Mouse (Mus musculus): ENCODE measurements at regions not wholly inside any gene's neighbourhood (a gene's known extent, or its start where the extent isn't known, plus 50 kb on each side); places are given as distances from the start of the nearest gene placed in this dataset.

DNA sequence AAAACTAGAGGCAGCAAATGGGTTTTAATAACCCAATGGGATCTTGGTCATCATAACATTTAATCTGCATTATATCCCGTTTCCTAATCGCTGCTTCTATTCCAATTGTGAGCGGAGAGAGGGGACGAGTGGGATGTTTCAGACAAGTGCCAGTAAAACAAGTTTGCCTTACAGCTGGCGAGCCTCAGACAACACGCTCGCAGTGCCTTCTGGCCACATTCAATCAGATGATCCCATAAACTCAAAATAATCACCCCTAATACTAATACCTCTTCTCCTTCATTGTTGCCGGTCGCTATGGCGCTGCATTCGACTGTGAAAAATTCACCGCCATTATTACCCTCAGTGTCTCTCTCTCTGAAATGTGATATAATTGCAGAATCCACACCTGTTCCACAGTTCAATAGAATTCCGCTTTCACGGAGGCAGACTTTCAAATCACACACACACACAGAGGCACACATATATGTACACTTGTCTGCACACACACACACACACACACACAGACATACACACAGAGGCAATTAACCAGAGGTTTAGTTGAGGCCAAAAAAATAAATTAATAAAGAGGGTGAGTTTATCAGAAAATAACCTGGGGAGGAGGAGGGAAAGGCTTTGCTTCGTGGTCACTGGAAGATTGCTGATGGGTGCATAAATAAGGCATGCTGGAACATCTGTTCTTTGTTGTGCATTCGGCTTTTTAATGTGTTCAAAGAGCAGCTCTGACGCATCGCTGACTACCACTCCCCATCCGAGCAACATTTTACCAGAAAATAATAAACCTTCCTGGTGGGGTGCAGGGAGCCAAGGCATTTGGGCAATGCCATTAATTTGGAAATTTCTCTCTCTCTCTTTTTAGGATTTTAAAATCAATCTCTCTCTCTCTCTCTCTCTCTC is 248.9 kb downstream of the Satb1 start:
- Histone ChIP-seq H3K36me3 (ENCODE audit: control insufficient read depth, insufficient read depth, low read length) (no peaks in the 10 kb centered on the region), H3K4me1 (replicated peaks; ENCODE audit: control insufficient read depth, insufficient read depth, low read length) (no peaks in the 10 kb centered on the region), H3K27me3 (ENCODE audit: control insufficient read depth, insufficient read depth, low read length) (no peaks in the 10 kb centered on the region), H3K4me3 (ENCODE audit: control insufficient read depth, insufficient read depth, low read length) (no peak overlapping the region), H3K27ac (ENCODE audit: control insufficient read depth, insufficient read depth, low read length) (no peak overlapping the region)
- no peak for DNase-seq
- TF ChIP-seq POLR2A (IDR thresholded peaks at IDR 0.05; ENCODE audit: control insufficient read depth, extremely low read depth, insufficient read depth, low read length, poor library complexity) (no peak), CTCF (IDR thresholded peaks at IDR 0.05; ENCODE audit: borderline replicate concordance, control insufficient read depth, extremely low read depth, insufficient read depth, low read length, poor library complexity) (no peak)
- WGBS: 90% methylated on average over 19 of the region's 19 CpGs

- TF ChIP-seq CTCF (IDR thresholded peaks at IDR 0.05; ENCODE audit: borderline replicate concordance, control insufficient read depth, extremely low read depth, insufficient read depth, low read length, poor library complexity) (no peak), POLR2A (IDR thresholded peaks at IDR 0.05; ENCODE audit: control insufficient read depth, extremely low read depth, insufficient read depth, low read length, poor library complexity) (no peak)
- H3K27ac ChIP-seq (ENCODE audit: control insufficient read depth, insufficient read depth, low read length): no peak overlapping the region
- H3K4me3 ChIP-seq (ENCODE audit: control insufficient read depth, insufficient read depth, low read length): no peak overlapping the region
- H3K4me1 ChIP-seq (replicated peaks; ENCODE audit: control insufficient read depth, insufficient read depth, low read length): no peaks in the 10 kb centered on the region
- H3K36me3 ChIP-seq (ENCODE audit: control insufficient read depth, insufficient read depth, low read length): no peaks in the 10 kb centered on the region
- no peak for DNase-seq
- no peaks in the 10 kb centered on the region for H3K27me3 ChIP-seq (ENCODE audit: control insufficient read depth, insufficient read depth, low read length)
- WGBS: 93% methylated on average over 15 of the region's 15 CpGs
Measured at GRCm38 (mm10) chr17:51583277-51583676, 249.8 kb downstream of the Satb1 start.

DNA sequence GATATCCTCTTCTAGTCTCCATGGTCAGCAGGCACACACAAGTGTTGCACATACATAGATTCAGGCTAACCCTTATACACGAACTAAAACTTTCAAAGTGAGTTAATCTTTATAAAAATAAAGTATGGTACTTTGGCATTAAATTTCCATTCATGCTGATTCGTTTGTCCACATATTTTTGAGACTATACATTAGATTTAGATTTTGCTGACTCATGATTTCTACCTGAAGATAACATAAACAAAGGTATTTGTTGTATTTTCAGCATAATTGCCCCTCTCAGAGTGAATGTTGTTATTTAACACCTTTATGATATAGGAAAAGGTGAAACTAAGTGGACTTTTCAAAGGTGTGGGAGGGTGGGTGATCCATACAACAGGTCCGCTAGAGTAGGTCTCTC is 277.2 kb downstream of the Satb1 start:
- Histone ChIP-seq H3K36me3 (ENCODE audit: control insufficient read depth, insufficient read depth, low read length) (no peaks in the 10 kb centered on the region), H3K4me3 (ENCODE audit: control insufficient read depth, insufficient read depth, low read length) (no peak overlapping the region), H3K4me1 (replicated peaks; ENCODE audit: control insufficient read depth, insufficient read depth, low read length) (no peaks in the 10 kb centered on the region), H3K27ac (ENCODE audit: control insufficient read depth, insufficient read depth, low read length) (no peak overlapping the region), H3K27me3 (ENCODE audit: control insufficient read depth, insufficient read depth, low read length) (no peaks in the 10 kb centered on the region)
- TF ChIP-seq CTCF (IDR thresholded peaks at IDR 0.05; ENCODE audit: borderline replicate concordance, control insufficient read depth, extremely low read depth, insufficient read depth, low read length, poor library complexity) (no peak), POLR2A (IDR thresholded peaks at IDR 0.05; ENCODE audit: control insufficient read depth, extremely low read depth, insufficient read depth, low read length, poor library complexity) (no peak)
- WGBS: 93% methylated on average over 3 of the region's 3 CpGs
- no peak for DNase-seq

- H3K4me3 ChIP-seq (ENCODE audit: control insufficient read depth, insufficient read depth, low read length): no peak overlapping the region
- TF ChIP-seq POLR2A (IDR thresholded peaks at IDR 0.05; ENCODE audit: control insufficient read depth, extremely low read depth, insufficient read depth, low read length, poor library complexity) (no peak), CTCF (IDR thresholded peaks at IDR 0.05; ENCODE audit: borderline replicate concordance, control insufficient read depth, extremely low read depth, insufficient read depth, low read length, poor library complexity) (no peak)
- H3K27me3 ChIP-seq (ENCODE audit: control insufficient read depth, insufficient read depth, low read length): no peaks in the 10 kb centered on the region
- H3K27ac ChIP-seq (ENCODE audit: control insufficient read depth, insufficient read depth, low read length): no peak overlapping the region
- no peaks in the 10 kb centered on the region for H3K36me3 ChIP-seq (ENCODE audit: control insufficient read depth, insufficient read depth, low read length)
- no peaks in the 10 kb centered on the region for H3K4me1 ChIP-seq (replicated peaks; ENCODE audit: control insufficient read depth, insufficient read depth, low read length)
- DNase-seq: no peak
- 94% methylated on average over 2 of the region's 2 CpGs for WGBS
Measured at GRCm38 (mm10) chr17:51554446-51554845, 278.6 kb downstream of the Satb1 start.

- TF ChIP-seq CTCF (IDR thresholded peaks at IDR 0.05; ENCODE audit: borderline replicate concordance, control insufficient read depth, extremely low read depth, insufficient read depth, low read length, poor library complexity) (no peak), POLR2A (IDR thresholded peaks at IDR 0.05; ENCODE audit: control insufficient read depth, extremely low read depth, insufficient read depth, low read length, poor library complexity) (no peak)
- DNase-seq: no peak
- H3K4me1 ChIP-seq (replicated peaks; ENCODE audit: control insufficient read depth, insufficient read depth, low read length): no peaks in the 10 kb centered on the region
- no peaks in the 10 kb centered on the region for H3K27me3 ChIP-seq (ENCODE audit: control insufficient read depth, insufficient read depth, low read length)
- H3K4me3 ChIP-seq (ENCODE audit: control insufficient read depth, insufficient read depth, low read length): no peak overlapping the region
- no peak overlapping the region for H3K27ac ChIP-seq (ENCODE audit: control insufficient read depth, insufficient read depth, low read length)
- no peaks in the 10 kb centered on the region for H3K36me3 ChIP-seq (ENCODE audit: control insufficient read depth, insufficient read depth, low read length)
- 95% methylated on average over 5 of the region's 5 CpGs for WGBS
Measured at GRCm38 (mm10) chr17:51552277-51553015, 280.6 kb downstream of the Satb1 start.

DNA sequence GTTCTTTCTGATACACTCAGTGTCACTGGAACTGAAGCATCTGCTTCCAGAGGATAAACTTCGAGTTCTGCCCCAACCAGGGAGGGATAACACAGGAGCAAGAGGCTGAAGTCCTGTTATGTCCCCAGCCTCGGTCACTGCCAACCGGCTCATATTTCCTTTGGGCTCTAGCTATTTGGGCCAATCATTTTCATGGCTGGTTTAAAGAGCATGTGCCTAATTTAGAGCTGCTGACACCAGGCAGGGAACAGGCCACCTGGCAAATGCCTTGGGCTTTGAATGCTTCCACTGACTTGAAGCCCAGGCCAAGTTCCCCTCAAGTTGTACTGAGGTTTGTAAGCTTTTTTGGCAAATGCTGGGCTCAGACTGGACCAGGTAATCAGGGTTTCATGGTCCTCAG is 286.1 kb downstream of the Satb1 start:
- H3K4me3 ChIP-seq (ENCODE audit: control insufficient read depth, insufficient read depth, low read length): no peak overlapping the region
- no peak for DNase-seq
- no peaks in the 10 kb centered on the region for H3K27me3 ChIP-seq (ENCODE audit: control insufficient read depth, insufficient read depth, low read length)
- H3K4me1 ChIP-seq (replicated peaks; ENCODE audit: control insufficient read depth, insufficient read depth, low read length): no peaks in the 10 kb centered on the region
- H3K27ac ChIP-seq (ENCODE audit: control insufficient read depth, insufficient read depth, low read length): no peak overlapping the region
- no peaks in the 10 kb centered on the region for H3K36me3 ChIP-seq (ENCODE audit: control insufficient read depth, insufficient read depth, low read length)
- 95% methylated on average over 3 of the region's 3 CpGs for WGBS
- no peak for TF ChIP-seq POLR2A (IDR thresholded peaks at IDR 0.05; ENCODE audit: control insufficient read depth, extremely low read depth, insufficient read depth, low read length, poor library complexity)
- no peak for TF ChIP-seq CTCF (IDR thresholded peaks at IDR 0.05; ENCODE audit: borderline replicate concordance, control insufficient read depth, extremely low read depth, insufficient read depth, low read length, poor library complexity)

All from thymus, adult 2 months (tissue).